Mouse (Mus musculus) adrenal gland, adult 8-10 months (tissue): Measurements from ENCODE around the gene Slc1a1. TPM values are rescaled to one million over a fixed set of nuclear protein-coding genes. Genes with fewer than 3 reads are reported as not detected.

Source experiments
- DNase-seq: peaks from one replicate; pipeline ENCODE4 v3.0.0; 2022
- total RNA-seq, 4 experiments: library from RNA; stranded (reverse); gene quantifications; 2 replicates each; pipeline ENCODE4 v1.2.4; 2022

The Slc1a1 gene
- total RNA-seq, 4 experiments from 2014 or later = 1.4 to 2.4 (median 1.9) TPM

DNA sequence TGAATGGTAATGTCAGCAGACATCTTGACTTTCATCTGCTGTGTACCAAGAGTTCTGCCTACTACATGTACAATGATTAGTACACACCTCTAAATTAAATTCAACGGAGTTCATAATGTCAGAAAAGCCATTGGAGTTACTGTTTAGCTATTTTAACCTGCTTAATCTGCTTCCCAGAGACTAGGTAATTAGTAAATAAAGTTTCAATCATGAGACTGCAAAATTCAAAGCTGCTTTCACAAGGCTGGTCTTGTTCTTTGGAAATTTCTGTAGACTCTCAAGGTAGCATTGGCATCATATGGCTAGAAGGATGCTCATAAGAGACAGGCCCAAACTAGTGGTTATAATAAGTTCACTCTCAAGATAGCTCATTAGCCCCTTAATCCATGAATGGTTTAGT is 20.0 kb downstream of the Slc1a1 start:
- no peak for DNase-seq

DNA sequence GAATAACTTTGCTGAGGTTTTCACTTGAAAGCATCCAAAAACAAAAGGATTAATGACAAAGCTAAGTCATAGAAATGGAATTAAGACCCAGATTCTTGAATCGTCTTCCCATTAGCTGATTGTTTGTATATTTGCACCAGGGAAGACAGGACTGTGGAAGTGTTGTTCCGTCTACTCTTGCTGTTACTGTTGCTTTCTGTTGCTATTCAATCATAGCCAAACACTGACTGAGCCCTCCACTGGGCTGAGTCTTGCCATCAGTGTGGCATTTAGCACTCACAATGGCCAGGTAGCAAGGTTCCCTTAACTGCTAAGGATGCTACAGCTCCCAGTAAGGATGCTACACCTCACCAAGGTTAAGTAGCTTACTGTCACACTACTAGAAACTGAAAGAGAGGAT is 25.4 kb downstream of the Slc1a1 start:
- no peak for DNase-seq

DNA sequence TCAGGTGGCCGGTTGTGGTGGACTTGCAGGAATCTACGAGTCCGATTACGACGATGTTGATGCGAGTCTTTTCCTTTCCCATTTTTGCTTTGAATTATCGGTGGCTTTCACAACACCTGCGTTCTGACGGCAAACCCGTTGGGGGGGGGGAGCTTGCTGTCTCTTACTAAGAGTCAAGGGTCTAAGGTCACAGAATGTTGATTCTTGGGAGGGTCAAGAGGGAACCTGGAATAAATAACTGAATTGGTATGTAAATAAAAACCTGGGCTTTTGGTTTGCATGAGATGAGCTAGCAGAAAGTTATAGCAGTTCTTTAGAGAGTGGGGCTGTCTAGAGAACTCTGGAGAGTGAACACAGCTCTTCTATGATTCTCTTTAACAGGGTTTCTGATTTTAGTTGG is 28.8 kb downstream of the Slc1a1 start:
- no peak for DNase-seq

DNA sequence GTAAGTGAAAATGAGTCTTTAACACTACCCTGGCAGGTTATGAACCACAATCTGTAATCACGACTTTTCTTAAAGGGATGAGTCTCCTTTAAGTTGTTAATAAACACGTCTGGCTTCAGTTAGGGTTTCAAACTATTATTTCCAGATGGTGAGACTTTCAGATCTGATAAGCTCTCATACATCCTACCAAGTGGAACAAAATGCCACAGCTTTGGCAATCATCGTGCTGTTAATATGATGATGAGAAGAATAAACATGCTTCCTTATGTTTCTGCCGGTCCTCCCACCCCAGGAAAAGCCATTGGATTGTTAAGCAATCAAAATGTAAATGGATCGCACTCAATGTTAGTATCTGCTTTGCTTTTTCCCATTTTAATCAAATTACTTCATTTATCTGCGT is 30.1 kb downstream of the Slc1a1 start:
- no peak for DNase-seq

DNA sequence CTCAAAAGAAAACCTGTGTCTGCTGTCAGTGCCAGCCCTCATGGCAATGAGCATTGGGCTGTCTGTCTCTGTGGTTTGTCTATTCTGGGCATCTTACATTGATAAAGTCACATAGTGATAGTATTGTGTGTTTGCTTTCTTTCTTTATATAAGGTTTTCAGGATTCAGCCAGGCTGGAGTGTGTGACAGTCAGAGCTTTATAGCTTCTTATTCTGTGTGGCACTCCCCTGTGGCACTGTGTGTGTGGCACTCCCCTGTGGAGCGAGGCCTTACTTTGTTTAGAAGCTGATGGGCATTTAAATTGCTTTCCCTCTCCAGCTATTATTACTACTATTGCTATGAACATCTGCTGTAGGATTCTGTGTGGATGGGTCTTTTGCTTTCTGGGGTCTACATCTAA is 30.7 kb downstream of the Slc1a1 start:
- DNase-seq = no peak

DNA sequence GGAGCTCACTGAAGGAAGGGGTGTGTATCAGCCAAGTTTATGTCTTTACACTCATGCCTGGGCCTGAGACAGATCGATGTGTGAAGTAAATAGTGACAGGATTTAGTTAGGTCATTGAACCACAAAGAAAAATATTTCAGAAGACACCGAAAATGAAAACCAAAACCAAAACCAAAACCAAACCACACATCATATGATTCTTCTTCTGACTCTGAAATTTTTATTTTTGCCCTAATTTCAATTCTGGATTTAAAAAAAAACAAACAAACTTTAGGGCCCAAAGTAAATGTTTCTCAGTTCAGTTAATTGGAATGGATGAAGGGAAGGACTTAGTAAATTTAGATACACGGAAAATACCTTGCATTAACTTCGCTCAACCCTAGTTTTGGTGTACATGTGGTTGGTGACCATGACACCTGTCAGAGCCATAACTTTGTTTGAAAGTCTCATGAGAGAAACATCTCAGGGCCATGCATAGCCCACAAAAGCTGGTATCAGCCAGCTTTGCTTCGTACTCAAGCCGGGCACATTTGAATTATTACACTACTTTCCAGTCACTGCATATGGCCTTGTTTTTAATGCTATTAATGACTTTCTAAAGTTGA is 34.5 kb downstream of the Slc1a1 start:
- DNase-seq = no peak

DNA sequence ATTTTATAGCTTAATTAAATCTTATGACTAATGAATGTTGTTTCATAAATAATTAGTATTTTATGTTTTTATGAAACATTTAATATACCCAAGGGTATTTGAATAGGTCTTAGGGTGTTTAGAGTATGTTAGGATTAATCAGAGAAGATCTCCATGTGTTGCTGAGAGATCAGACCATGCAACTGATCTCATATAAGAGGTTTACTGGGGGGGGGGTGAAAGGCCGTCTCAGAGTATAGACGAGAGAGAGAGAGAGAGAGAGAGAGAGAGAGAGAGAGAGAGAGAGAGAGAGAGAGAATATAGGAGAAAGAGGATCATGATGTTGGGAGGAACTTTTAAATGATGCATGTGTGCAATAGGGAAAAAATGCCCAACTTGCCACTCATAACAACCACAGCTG is 35.5 kb downstream of the Slc1a1 start:
- DNase-seq = no peak

DNA sequence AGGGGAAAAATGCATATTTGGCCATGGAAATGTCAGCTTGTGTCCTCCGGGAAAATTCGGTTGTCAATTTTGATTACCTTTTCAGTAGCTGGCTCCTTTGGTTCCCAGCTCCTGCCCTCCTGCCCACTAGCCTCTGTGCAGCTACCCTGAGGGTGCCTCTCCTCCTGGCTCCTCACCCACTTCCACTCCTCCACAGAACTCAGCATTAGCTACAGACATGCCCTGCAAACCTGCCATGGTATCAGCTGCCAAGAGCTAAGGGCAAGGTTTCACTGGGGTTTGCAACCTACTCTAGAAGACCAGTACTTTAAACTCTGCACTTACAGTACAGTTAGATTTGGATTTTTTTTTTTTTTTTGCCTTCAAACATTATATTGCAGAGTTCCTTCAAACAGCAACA is 44.6 kb downstream of the Slc1a1 start:
- no peak for DNase-seq

DNA sequence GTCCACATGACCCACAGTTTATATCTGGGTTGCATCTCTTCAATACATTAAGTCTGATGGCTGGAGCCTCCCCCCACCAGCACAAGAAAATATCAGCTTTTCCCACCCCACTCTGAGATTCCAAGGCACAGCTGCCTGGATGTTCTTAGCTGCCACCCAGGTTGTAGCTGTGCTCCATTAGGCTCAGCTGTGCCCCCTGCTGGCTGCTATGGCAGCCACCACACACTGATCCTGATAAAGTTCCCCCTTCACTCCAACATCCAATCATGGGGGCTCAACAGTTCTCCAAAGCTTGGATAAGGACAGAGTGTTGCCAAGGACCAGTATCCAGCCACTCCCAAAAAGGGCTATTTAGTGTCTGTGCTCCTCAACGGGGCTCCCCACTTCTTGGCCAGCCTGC is 48.3 kb downstream of the Slc1a1 start:
- DNase-seq = no peak

DNA sequence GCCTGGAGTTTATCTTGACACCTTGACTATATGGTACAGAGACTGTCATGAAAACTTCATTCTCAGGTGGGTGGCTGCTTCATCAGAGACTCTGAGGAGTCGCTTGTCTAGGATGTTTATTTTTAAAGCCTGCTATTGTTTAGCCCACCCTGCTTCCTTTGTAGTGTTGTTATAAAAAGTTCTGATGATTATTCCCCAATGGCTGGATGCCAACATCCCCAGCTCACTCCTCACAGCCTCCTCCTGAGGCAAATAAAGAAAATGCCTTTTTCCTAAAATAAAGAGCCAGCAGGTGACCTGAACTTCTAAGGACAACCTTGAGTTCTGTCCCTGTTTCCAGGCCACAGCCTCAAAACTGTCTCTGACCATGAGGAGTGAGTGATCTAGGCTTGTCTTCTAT is 53.6 kb downstream of the Slc1a1 start:
- DNase-seq = no peak

DNA sequence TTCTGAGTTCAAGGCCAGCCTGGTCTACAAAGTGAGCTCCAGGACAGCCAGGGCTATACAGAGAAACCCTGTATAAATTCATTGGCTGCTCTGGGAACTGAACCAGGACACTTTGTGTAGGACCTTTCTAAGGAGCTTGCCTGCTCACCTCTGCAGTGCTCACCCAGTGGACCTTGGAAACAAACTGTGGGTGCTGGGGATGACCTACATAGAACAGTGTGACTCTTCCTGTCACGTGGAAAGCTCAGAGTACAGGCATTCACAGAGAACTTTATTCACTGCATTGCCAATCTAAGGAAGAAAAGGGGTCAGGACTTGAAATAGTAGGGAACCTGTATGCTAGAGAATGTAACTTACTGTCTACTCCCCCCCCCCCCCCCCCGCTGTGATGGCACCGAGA is 54.4 kb downstream of the Slc1a1 start:
- DNase-seq = no peak

DNA sequence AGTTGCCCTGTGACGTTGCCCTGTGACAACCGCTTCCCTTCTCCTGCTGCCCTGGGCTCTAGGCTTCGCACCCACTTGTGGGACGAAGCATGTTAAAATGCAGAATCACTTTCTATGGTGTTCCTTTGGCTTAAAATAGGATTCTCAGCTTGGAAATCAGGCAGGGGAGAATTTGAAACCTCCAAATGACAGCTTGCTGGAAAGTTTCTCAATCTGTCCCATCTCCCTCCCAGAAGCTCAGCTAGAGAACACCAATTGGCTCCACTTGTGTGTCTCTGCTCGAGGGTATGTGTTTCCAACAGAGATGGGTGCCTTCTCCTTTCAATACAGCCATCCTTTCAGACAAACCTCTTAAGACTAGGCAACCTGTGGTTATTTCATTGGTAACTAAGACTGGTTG is 56.4 kb downstream of the Slc1a1 start:
- DNase-seq = no peak

DNA sequence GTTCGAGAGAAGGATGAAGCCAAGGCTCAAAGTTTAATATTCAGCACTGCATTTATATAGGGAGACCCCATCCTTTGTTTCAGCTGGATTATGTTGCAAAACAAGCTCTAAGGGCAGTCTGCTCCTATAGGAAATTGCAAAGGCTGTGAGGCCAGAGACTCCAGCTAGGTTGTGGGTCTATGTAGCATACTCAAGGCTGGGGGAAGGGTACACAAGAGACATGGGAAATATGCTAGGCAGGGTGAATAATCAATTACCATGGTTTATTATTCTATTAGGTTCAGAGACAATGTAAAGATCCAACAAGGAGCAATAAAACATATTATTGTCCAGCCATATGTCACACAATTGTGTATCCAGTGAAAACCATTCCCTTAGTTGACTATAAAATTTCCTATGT is 57.0 kb downstream of the Slc1a1 start:
- DNase-seq = no peak

DNA sequence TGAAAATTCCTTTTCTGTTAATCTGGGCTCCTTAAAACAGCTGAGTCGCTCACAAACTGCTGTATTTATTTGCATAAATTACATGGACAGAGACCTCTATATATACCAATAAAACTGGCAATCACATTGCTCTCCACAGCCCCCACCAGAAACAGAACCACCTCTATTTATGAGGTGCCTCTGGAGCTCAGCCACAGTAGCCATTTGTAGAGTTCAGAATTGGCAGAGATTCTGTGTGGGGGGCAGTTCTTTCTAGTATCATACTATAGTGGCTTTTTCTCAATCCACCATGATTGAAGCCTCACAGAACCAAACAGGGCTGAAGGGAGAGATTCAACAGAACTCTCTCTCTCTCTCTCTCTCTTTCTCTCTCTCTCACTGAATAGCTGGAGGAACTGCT is 61.8 kb downstream of the Slc1a1 start:
- DNase-seq = no peak

DNA sequence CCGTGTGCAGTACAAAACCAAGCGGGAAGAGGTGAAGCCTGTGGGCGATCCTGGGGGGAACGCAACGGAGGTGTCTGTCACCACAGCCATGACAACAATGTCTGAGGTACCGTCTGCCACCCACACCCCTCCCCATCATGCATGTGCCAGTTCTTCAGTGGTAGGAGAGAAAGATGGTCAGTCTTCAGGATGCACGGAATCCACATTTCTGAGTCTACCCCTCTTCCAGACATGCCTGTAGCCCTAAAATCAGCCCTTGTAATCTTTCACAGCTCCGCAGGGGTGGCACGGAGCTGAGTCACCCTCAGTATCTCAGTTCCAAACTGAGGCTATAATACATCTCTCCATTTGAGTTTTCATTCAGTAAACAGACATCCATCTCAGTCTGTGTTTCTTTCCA is 62.6 kb downstream of the Slc1a1 start:
- no peak for DNase-seq

DNA sequence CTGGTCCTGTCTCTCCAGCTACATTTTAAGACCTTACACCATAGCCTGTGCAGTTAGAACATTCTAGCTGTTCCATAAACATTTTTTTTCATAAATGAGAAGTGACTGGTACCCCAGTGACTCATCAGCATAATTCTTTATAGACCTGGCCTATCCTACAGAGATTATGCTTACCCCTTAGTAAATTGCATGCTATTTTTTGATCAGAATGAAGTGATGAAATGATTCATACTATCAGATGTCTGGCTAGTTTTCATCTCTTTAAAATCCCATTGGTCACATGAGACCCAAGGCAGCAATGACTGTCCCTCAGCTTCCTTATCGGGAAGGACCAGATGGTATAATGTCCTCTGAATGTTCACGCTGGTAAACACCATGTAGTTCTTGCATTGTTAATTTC is 65.9 kb downstream of the Slc1a1 start:
- DNase-seq = no peak

DNA sequence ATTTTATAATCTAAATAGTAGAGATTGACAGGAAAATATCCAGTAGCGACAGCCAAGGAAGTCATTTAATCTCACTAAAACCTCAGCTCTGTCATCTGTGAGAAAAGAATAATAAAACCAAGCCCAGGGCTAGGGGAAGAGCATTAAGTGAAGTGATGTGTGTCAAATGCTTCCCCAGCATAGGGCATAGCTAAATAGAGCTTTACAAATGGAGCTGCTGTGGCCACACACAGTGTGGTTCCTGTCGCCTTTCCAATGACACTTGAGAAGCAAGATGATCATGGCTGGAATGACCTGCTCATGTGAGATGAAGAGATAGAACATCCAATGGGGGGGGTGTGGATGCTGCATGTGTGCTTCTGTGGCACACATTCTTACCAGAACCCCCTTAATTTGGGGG is 67.3 kb downstream of the Slc1a1 start:
- DNase-seq = no peak

DNA sequence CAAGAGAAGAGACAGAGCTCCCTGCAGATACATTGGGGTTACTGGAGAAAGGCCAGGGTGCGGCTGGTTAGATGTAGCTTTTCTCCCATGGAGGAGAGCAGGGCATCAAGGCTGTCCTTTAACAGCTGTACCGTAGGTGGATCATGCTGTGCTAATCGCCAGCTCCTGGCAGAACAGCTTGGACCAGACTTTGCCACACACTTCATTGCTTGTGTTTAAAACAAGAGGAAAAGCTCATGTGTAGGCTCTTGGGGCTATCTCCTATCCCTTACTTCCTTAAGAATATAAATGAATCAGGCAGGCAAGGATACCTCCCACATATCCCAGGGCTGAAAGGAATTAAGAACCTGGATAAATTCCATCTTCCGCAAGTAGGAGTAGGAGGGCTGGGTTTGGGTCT is 68.0 kb downstream of the Slc1a1 start:
- no peak for DNase-seq

DNA sequence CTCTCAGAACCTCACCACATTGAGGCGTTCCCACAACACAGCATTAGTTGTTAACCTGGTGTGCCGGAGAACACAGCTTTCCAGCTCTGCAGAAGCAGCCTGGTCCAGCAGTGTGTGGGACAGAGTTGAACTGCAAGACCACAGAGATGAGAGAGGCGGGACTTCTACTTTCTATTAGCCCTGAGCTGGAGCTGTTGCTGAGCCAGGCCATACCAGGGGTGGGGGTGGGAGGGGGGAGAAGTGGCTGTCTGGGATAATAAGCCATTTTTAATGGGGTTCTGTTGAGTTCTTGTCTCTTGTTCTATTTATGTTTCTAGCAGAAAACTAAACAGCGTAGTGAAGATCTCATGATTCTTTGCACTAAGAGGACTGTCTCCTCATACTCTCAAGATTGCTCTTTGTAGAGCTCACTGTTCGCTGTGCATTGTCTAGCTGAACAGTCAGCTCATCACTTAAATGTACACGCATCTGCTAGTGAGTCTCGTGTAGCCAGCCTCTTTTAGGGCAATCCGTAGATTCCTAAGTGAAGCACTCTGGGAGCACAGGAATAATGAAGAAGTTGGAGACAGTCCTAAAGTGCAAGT is 68.8 kb downstream of the Slc1a1 start:
- no peak for DNase-seq

DNA sequence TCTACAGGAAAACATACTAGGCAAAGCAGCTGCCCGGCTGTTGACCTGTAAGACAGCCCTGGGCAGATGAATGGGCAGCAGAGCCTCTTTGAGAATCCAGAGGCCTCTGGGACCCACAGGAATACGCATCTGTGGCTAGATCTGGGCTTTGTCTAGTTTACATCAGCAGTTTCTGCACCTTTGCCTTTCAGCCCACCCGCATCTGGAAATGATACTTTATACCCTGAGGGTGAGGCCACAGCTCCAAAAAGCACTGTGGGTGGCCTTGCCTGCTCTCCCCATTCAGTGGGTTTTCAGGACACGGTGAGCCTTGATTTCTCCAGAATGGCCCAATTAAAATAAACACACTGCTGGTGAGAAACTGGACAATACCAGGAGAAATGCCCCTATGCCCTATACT is 73.3 kb downstream of the Slc1a1 start:
- no peak for DNase-seq

DNA sequence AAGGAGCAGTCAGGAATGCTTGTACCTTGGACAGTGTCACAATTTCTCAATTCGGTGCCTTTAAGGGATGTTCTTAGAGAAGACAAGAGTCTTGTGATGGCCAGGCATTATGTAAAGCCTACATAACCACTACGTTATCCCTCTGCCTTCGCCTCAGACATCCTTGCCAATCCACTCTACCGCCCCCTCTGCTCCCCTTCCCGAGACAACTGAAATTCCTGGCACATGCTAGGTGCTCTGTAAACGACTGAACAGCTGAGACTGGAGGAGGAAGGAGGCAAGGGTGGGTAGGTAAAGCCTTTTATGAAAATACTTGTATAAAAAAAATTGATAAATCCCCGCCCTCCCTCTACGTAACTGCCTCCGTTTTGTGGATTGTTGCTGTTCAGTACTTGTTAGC is 73.8 kb downstream of the Slc1a1 start:
- no peak for DNase-seq

DNA sequence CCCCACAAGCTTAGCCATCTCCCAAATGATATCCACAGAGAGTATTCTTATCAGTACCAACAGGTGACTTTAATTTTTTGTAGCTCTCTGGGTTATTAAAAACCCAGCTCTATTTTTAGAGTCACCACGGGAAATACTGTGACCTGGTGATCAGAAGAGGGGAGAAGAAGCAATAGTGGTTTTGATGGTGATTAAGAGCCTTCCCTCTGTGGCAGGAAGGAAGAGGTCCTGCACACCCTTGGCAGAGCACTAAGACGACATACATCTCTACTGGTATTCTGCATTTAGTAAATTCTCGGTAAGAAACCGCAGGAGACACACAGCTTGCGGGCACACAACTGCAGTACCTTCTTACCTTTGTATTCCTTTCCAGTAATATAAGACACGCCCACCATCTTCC is 79.7 kb downstream of the Slc1a1 start:
- no peak for DNase-seq

DNA sequence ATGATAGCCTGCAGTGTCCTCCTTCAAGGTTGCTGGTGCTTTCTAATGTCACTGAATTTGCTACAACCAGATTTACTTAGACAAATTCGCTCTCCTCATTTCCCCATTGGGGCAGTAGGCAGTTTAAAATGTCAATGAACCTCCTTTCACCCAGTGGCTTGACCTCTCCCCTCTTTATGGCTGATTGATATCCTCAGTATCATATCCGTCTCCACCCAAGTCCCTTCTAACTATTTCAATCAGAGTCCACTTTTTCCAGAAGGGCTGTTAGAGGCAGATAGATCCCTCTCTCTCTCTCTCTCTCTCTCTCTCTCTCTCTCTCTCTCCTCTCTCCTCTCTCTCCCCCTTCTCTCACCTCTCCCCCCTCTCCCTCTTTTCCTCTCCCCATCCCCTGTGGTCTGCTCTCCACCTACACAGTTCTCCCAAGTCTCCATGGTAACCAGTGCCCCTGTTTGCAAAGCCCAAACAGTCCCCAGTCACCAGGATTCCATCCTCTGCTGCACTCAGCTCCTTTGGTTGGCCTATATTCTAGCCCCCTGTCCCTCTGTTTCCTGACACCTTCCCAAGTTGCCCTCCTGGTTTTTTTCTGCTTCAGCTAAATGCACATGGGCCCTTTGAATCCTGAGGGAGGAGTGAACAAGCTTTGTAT is 80.9 kb downstream of the Slc1a1 start:
- DNase-seq = no peak

DNA sequence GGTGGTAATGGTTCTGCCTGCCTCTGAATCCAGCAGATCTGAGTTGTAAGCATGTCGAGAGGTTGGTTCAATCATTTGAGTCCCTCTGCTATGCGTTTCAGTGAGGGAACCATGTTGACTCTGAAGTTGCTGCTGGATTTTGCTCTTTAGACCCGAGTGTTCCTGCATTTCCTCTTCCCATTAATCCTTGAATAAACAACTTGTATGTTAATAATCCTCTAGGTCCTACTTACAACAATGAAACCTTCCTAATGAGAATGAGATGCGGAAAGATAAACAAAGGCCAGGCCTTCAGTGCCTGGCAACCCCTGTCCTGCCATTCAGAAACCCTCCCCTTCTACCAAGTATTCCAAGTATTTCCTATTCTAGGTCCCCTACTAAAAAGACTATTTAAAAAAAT is 81.6 kb downstream of the Slc1a1 start:
- no peak for DNase-seq

DNA sequence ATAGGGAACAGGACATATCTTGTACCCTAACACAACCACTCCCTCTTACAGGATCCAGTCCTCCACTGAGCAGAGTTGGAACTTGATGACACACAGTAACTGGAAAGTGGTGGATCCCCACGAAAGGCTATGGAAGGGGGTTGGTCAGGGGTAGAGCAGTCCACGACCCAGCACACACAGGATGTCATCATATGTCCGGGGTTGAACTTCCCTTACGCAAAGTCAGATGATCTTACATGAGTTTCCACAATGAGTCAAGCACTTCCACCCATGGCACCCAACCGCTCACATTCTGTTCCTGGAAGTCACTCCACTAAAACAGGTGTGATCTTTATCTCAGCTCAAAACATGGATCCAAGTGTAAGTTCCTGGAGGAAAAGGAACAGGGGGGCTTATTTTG is 83.0 kb downstream of the Slc1a1 start:
- DNase-seq = no peak
